Mouse (Mus musculus): ENCODE data around the gene B3glct.
A peak's percentile ranks its signal among the peaks of the same experiment; 100 is the strongest.

DNA sequence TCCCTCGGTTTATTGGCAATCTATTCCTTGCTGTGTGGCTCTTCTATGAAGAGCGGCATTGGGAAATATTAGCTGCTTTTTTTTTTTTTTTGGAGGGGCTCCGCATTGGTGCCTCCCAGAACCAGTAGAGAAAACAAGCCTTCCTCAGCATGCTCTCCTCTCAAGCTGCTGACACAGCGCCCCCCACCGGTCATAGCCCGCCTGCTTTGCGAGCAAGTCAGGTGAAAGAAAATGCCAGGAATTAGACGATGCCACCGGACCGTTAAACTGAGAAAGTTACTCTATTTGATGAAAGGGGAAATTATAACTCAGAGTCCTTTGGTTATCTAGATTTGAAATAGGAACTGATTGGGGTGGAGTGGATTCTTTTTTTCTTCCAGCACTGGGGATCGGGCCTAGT lies 14.5 kb downstream of the B3glct start:
- peak; percentile 53 for TF ChIP-seq CTCF (conservative IDR thresholded peaks at IDR 0.05; ENCODE audit: low read length)
- no peak for TF ChIP-seq POU5F1 (IDR thresholded peaks at IDR 0.05; ENCODE audit: borderline replicate concordance, low read length)
- no peak for TF ChIP-seq NANOG (IDR thresholded peaks at IDR 0.05; ENCODE audit: borderline replicate concordance, low read length)

All from E14TG2a.4 (cell line).